Mouse (Mus musculus): ENCODE data around the gene 4933402N22Rik. TPM values are rescaled to one million over a fixed set of nuclear protein-coding genes. Genes with fewer than 3 reads are reported as not detected.
"Not testable (repeated sequence)": the region's sequence is repeated elsewhere in the genome, so short reads cannot be mapped to it uniquely, and the experiment has no call there.

Gene 4933402N22Rik
- polyA plus RNA-seq (2012; ENCODE audit: insufficient read depth, insufficient read length, low replicate concordance, missing spikeins): not detected in 2 replicates

DNA sequence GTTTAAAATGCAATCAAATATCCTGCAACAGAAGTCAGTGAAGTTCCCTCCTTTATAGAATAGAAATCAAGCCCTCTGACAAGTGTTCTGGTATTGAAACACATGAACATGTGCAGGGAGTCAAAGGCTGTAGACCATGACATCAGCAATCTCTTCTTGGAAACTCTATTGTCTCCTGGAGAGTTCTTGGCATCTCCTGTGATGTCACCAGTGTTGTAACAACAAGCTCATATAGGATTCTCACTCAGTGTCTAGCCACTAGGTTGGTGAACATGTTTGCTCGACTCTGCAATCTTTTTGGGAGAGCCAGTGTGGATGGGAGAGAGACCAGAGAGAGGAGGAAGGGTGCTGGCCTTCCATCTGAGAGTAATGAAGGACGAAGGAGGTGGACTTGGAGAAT lies at the start of gene 4933402N22Rik:
TSS of gene 4933402N22Rik (plus strand) at position 301 of the 400 bp plus-strand sequence.
- H3K4me1 ChIP-seq (ENCODE audit: control insufficient read depth, insufficient read depth, low read length); H3K27ac ChIP-seq (ENCODE audit: insufficient read depth, low read depth, low read length); H3K4me3 ChIP-seq (ENCODE audit: insufficient read depth, low read depth, low read length): not testable (repeated sequence)
- WGBS: 67% methylated on average over 1 of the region's 2 CpGs

DNA sequence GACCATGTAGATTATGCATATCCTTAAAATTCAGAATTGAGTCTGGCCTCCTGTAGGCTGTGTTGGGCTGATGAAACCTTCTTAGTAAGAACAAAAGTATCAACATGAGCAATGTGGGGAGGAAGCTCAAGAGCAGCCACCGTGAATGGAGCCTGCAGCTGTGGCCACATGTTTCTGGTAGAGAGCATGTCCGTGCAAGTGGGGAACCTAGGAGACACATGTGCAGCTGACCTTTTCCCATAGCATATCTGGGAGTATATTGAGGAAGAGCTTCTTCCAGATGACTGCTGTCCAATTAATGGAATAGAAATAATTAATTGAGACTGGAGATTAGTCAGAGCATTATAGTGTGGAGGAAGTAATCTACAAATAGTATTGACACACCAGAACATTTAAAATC lies 5.9 kb downstream of the 4933402N22Rik start:
- not testable (repeated sequence) for H3K4me1 ChIP-seq (ENCODE audit: control insufficient read depth, insufficient read depth, low read length); H3K27ac ChIP-seq (ENCODE audit: insufficient read depth, low read depth, low read length); H3K4me3 ChIP-seq (ENCODE audit: insufficient read depth, low read depth, low read length)
- 86% methylated on average over 2 of the region's 2 CpGs for WGBS

Other genes with a start within 250 kb of the 4933402N22Rik start
- gene Gm8922, start 236.1 kb upstream of the 4933402N22Rik start, polyA plus RNA-seq (2012; ENCODE audit: insufficient read depth, insufficient read length, low replicate concordance, missing spikeins): not detected in 2 replicates
- not detected in 2 replicates for gene Gm8926, start 147.5 kb upstream of the 4933402N22Rik start, polyA plus RNA-seq (2012; ENCODE audit: insufficient read depth, insufficient read length, low replicate concordance, missing spikeins)
- not detected in 2 replicates for gene Gm6465, start 72.5 kb upstream of the 4933402N22Rik start, polyA plus RNA-seq (2012; ENCODE audit: insufficient read depth, insufficient read length, low replicate concordance, missing spikeins)

Data from olfactory bulb, adult 2 months (tissue).